Mouse (Mus musculus) testis, adult 10 weeks (tissue): ENCODE results near the gene Mfsd6. TPM values are rescaled to one million over a fixed set of nuclear protein-coding genes. Genes with fewer than 3 reads are reported as not detected.

Source experiments
- polyA plus RNA-seq: library from polyadenylated mRNA; stranded (reverse); fragments of 350-450 nt; fragmentation: Illumina TruSeq; extraction: RNeasy Lipid Tissue Mini Kit (QIAGEN cat#74804); gene quantifications from one replicate; pipeline ENCODE4 v1.2.3, GENCODE M21; 2014; ENCODE audit warnings: low read depth, low replicate concordance

Gene Mfsd6
- polyA plus RNA-seq: 6.5 TPM

GRCm38 (mm10) chr1:52727056-52727900 lies at the start of gene Mfsd6:
Gene Mfsd6, minus strand, starts transcription at chr1:52727462.

GRCm38 (mm10) chr1:52630248-52630936 lies 96.9 kb downstream of the Mfsd6 start, which contains the start of gene Nemp2:
Gene Nemp2, plus strand, starts transcription at chr1:52630703.

Other genes starting within 250 kb of the Mfsd6 start
- gene Nab1, start 226.8 kb downstream of the Mfsd6 start, polyA plus RNA-seq: 26.3 TPM
- 19.2 TPM for gene Nemp2, start 96.8 kb downstream of the Mfsd6 start, polyA plus RNA-seq
- 43.4 TPM for gene Inpp1, start 90.2 kb upstream of the Mfsd6 start, polyA plus RNA-seq
- 20.5 TPM for gene Hibch, start 117.5 kb upstream of the Mfsd6 start, polyA plus RNA-seq